Mouse (Mus musculus) retina, postnatal 7 days (tissue): ENCODE results near the gene Lin7a.
A peak's percentile ranks its signal among the peaks of the same experiment; 100 is the strongest.

Experiments
- DNase-seq: peaks from one replicate; pipeline ENCODE4 v3.0.0-alpha.2; 2012; ENCODE audit warnings: low read depth, low spot score

Lin7a gene

DNA sequence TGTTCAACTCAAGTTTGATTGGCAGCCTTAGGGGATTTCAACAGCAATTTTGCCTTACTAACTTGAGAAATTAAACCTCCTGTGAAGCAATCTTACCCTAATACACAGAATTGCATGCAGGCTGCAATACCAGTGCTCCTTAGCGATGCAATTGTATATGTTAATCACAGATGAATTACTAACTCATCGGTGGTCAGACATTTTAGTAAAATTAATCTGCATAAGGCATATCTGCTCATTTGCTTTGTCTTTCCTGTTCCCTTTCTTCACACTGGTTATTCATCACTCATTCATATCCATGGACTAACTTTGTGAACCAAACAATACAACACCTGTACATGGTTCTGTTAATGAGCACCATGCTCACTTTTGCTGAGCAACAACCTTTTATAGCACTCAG is 20.2 kb upstream of the Lin7a start:
- no peak for DNase-seq

DNA sequence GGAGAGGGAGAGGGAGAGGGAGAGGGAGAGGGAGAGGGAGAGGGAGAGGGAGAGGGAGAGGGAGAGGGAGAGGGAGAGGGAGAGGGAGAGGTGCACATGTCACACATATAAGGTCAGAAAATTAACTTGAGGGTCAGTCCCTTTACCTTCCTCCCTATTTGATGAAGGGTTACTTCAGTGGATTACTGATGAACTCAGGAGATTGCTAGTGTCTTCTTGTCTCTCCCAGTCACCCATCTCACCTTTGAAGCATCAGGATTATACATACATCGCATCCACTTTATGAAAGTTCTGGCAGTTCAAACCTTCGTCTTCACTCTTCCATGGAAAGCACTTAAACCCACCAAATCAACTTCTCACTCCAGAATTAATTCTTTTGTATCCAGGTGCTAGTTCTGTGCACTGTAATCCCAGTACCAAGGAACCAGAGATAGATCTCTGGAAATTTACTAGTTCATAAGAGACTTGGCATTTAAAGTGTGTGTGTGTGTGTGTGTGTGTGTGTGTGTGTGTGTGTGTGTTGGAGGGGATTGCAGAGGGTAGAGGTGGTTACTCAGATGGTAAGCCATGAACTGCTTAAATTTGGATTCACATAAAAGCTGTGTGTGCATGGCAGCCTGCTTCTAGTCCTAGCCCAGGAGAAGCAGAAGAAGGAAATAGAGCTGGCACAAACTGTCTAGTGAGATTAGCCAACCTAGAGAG is 19.5 kb upstream of the Lin7a start:
- no peak for DNase-seq

DNA sequence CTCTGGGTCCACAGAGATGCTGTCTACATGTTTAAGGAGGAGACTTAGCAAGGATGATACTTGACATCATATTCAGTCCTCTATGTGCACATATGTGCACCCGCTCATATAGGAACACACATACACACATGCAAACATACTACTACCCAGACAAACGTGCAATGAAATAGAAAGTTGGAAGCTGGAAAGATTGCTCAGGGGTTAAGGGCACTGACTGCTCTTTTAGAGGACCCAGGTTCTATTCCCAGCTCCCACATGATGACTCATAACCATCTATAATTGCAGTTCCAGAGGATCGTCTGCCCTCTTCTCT is 19.0 kb upstream of the Lin7a start:
- DNase-seq: no peak

DNA sequence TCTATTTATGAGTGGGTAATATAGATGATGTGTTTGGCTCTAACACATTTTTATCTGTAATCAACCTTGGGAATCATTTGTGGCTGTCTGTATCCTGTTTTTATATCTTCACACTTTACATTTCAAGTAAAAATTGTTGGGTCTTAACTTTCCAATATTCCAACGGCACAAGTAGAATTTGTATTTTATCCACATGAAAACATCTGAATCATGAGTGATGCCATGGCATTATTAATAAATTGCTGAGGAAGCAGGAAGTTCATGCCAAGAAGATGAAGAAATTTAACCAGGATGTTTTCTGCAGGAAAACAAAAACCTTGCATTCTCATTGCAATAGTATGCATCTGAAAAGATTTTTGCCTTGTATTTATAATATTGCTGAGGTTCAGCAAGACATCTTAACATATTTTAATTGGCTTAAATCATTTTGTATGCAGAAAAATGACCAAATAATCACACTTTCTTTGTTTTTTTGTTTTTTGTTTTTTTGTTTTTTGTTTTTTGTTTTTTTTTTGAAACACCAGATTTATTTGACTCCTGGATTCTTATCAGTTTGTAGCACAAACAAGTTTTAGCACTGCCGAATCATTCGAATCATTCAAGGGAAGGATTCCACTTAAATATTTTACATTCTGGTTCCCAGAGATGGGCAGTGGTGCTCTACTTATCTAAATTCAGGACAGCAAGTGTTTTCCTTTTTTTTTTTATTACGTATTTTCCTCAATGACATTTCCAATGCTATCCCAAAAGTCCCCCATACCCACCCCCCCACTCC is 18.1 kb upstream of the Lin7a start:
- no peak for DNase-seq

DNA sequence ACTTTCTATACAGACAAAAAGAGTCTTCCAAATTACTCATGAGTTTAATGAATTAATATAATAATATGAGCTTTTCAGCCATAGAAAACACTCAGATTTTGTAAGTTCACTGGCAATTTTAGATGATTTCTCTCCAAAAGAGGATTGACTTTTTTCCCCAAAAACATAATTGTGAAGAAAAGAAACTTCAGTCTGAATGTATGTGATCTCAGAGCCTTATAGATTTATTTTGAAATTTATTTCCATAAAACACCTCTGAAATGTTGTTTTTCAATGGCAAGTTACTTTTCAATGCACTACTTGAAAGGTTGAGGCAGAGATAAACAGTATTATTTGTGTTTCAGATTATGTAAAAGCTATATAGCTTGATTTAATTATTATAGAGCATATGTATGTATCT is 16.8 kb upstream of the Lin7a start:
- no peak for DNase-seq

DNA sequence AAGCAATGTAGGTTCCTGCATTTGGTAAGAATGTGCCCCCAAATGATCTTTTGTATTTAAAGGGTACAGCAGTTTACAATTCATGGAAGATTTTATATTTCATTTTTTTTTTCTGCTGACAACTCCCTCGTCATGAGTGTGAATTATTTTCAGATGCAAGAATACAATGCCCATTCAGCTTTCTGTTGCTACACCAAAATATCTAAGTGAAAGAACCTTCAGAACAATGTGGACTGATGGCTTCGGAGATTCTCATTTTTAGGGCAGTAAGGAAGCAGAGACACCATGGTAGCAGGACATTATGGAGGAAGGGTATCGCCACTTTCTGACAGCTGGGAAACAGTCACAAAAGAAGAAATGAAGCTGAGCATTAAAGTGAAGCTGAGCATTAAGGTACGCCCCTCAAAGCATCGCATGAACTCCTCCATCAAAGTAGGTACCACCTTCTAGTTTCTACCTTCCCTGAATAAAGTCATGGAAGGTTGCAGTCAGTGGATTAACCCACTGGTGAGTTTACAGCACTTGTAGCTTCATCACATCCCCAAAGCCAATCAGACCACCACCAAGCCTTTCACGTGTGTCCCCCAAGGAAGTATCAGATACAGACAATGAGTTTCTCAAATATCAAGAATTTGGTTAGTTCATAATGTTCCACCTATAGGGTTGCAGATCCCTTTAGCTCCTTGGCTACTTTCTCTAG is 16.0 kb upstream of the Lin7a start:
- DNase-seq: no peak

DNA sequence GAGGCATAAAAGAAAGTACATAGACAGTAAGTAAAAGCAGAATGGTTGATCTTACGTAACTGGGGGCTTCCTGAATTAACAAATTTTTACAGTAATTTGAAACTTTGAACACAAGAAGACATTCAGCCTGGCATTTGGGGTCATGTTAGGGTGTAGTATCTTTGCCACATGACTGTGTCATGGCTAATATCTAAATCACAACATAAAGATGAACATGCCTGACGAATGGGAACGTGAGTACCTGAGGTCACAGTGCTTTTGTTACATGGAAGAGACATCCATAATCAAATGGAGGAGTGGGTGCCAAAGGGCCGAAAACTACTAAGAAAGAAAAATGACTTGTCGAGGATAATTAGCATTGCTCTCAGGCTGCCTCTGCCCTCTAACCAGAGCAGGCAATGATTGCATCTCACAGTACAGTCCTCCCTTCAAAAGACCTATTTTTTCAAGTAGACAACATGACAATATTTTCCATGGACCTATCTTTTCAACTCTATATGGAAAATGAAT is 15.0 kb upstream of the Lin7a start:
- DNase-seq: no peak

DNA sequence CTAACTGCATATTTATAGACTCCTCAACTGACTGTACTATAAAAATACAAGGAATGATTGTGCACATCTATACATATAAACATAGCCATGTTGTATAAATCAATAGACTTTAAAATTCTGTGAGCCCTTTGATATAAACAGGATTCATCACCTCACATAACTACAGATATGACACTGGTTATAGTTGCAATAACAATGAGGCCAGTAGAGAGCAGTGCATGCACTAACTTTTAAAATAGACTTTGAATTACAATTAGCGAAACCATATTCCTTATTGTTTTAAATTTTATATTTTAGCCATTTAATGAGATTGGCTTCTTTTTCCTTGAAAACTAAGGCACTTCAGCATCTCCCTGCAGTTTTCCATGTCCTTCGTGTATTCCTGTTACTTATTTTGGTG is 11.1 kb upstream of the Lin7a start:
- DNase-seq: no peak

DNA sequence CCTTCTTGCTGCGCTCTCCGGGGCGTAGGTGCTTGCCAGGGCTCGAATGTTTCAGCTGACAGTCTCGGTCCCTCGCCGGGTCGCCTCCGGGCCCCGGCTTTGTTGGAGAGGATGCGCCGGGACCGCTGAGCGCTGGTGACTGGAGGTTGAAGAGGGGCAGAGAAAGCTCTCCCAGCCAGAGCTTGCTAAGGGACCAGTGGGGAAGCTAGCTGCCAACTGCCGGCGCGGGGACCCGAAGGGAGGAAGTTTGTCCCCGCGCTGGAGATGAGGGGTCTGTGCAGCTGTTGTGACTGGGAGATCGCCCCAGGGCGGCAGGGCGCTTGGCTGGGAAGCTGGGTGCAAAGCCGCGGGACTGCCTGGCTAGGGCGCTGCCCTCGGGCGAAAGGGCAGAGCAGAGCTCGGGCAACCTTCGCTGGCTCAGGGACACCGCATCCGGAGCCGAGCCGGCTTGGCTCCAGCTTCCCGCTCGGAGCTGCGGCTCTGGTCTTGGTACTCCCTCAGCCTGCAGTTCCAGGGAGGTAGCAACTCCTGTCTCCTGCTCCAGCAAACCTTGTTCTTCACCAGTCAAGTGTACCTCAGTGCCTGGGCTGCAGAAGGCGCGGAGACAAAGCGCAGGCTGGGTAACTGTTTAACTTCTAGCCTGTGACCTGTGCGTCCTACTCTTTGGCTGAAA is 781 bp downstream of the Lin7a start:
- peak; percentile 24 for DNase-seq

DNA sequence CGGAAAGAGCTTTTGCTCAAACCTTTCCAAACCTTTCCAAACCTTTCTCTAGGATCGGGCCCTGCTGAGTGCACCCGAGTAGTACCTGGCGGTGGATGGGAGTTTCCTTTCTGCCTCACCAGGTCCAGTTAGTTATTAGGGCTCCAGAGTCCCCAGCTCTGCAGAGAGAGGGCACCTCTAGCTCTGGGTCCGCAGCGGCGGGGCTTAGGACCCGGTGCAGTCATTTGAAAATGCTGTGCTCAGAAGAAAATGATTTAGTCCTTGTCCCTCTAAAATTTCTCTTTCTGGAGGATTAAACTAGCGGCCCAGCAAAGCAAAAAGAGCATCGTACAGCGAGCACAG is 1.3 kb downstream of the Lin7a start:
- DNase-seq: peak; percentile 4

DNA sequence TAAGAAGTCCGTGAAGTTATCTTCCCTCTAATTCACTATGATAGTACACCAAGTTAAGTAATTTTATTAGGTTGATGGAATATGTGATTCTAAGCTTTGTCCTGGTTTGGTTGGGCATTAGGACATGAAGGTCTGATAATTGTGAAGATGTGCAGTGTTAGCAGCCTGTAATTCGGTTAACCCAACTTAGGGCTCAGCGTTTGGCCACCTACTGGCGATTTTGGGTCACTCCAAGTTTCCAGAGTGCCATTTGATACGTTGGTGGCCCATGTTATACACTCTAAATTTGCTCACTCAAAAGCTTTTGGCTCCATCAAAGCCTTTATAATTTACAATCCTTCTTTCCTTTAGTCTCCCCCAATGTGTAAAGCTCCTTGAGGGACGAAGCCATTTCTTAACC is 2.4 kb downstream of the Lin7a start:
- peak; percentile 2 for DNase-seq

DNA sequence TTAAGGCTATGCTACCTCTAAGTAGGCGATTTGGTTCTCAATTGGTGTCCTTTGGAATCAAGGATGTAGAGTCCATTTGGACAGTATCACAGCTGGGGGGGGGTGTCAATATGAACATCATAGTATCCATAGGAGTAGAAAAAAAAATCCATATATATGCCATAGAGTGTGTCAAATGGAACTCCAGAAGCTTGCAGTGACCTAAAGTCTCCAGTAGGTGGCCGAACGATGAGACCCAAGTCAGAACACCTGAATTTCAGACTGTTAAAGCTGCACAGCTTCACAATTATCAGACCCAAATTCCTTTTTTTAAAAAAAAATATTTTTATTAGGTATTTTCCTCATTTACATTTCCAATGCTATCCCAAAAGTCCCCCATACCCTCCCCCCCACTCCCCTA is 3.3 kb downstream of the Lin7a start:
- DNase-seq: no peak

DNA sequence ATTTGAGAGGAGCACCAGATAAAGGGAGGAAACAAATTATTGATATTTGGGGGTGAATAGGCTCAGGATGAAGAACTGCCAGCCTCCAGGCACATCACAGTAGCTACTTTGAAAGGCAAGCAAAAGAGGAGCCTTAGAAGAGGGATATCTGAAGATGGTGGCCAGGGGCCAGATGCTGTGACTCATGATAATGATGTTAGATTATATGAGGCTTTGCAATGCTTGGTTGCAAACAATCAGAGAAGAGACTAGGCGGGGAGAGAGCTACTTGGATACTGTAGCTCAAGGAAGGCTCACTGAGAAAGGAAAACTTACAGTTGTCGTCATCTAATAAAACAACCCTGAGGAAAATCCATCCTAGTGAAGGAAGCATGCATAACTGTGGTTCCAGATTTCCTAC is 5.2 kb downstream of the Lin7a start:
- no peak for DNase-seq

DNA sequence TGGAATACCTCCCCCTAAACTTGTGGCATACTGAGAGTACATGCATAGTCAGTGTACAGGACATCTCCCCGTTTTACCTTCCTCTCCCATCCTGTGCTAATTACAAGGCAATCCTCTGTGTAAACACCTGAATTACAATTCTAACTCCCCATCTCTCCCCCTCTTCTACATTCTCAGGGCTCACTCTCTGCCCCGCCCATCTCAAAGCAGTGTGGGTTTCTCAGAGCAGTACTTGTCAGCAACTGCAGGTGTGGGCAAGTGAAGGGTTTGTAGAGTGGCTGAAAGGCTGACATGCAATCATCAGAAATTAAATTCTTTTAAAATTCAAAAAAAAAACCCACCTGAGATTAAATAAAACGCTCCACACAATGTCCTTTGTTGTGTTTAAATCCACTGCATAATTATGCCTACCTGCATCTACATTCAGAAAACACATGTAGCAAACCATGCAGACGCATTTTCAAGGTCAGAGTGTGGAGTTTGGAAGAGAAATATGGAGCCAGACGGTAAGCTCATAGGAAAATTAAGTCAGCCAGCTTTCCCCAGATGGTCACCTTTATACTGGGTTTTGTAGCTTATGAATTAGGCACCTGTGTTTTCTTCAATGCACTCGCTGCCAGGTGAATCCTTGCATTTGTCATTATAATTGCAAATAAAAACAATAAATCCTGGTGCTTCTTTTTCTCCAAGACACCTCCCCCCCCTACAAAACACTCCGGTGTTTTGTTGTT is 22.6 kb downstream of the Lin7a start:
- no peak for DNase-seq

DNA sequence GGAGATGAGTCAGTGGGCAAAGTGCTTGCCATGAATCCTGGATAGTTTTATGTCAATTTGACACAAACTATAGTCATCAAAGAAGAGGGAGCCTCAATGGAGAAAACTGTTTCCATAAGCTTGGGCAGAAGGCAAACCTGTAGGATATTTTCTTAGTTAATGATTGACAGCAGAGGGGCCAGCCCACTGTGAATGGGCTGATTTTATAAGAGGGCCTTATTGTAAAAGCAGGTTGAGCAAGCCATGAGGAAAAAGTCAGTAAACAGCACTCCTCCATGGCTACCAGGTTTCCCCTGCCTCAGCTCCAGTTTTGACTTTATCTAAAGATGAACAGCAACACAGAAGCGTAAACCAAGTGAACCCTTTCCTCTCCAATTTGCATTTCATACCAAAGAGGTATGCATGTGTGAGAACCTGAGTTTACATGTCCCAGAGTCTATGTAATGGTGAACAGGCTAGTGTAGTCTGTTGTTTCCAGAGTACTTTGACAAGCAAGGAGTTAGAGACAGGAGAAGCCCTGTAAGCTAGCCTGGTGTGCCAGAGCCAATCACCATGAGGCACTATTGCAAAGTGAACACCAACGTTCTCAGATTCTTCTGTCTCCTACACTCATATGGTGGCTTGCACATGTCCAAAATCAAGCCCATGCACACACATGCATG is 29.2 kb downstream of the Lin7a start:
- no peak for DNase-seq

DNA sequence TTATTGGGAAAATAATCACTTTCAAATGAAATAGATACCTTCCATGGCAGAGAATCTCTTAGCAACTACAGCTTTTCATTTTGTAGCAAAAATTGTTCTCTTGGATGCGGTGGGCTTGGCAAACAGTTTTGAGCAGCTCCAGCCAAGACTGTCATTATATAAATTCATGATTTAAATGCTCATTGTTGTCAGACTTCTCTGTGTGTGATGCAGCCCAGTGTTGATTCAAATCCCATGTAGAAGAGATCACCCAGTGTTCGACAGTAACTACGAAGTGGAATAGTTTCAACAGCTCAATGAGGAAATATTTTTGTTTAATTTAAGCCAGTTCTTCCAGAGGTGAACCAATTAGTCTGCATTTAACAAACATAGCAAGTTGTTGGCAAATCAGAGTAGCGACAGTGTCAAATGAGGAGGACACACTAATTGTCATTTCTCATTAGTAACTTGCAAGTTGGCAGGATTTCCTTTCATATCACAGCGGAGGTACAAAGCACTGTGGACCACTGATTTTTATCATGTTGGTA is 39.5 kb downstream of the Lin7a start:
- no peak for DNase-seq

DNA sequence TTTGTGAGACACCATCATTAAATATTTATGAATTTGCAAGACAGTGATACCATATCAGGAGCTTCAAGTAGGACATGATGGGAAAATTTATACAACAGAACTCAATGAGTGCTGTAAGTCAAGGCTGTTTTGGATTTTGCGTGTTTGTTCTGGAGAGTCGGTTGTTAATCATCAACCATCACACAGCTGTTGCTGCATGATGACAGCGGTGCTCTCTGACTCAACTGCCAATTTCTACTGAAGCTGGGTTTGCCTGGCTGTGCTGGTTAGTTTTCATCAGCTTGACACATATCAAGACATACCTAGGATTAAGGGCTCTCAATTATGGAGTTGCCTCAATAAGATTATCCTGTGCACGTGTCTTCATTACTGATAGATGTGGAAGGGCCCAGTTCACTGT is 41.1 kb downstream of the Lin7a start:
- no peak for DNase-seq

DNA sequence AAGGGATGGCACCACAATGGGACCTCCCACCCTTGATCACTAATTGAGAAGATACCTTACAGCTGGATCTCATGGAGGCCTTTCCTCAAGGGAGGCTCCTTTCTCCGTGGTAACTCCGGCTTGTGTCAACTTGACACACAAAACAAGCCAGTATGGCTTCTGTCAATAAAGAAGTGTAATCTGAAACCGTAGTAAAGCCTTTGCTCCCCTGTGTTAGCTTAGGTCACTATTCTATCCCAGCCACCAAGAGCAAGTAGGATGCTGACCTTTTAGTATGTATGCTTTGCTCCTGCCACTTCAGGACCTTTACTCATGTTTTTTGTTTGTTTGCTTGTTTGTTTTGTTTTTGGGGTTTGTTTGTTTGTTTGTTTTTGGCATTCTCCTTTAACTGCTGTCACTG is 41.9 kb downstream of the Lin7a start:
- no peak for DNase-seq

DNA sequence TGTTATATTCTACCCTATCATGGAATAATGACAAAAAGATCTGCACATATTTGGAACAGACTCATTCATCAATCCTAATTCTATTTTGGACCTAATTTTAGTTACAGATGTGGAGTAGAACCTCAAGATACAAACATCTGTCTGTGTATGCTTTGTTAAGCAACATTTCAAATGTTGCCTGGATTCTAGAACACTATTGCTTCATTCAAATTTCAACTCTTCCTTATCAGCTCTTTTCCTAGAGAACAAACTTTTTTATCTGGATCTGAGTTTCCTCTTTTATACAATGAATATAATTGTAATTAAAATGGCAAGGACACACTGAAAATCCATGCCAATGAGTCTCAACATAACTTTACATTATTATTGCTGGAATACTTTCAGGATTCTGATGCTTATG is 43.8 kb downstream of the Lin7a start:
- DNase-seq: no peak

DNA sequence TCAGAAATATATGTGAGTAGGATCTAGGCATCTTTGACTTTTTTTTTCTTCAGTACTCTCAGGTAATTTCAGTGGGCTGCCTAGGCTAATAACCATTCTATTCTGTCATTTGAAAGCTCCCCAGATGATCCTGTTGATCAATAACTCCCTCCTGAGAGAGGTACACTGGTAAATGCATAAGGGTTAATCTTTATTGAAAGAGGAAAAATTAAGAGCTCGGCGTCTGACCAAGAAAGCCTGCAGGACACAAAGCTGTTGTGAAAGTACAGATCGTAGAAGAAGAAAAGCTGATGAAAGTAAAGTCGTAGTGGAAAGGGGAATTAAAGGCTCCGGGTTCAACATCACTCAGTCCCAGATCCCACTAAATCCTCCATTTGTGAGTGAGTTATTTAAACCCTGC is 44.2 kb downstream of the Lin7a start:
- DNase-seq: no peak

DNA sequence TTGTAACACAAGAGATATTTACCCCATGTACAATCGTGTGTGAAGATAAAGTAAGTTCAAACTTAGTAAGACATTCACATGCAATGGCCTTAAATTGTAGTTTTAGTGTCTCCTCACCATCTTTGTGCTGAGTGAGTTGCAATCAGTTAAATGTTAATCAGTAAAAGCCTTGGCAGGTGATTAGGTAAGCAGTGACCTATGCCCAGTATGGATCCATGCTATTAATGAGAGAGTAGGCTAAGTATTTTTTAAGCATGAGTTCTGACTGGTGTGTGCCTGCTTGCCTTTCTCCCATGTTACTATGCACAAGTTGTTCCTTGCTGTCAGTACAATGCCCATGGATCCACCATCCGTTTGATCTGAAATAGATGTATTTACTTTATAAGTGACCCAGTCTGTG is 44.6 kb downstream of the Lin7a start:
- DNase-seq: no peak
